Mouse (Mus musculus): Measurements from ENCODE around the gene Hdac4. TPM values are rescaled to one million over a fixed set of nuclear protein-coding genes. Genes with fewer than 3 reads are reported as not detected.

The Hdac4 gene
- total RNA-seq, 1 experiment from 2014 or later: 13.9 TPM

DNA sequence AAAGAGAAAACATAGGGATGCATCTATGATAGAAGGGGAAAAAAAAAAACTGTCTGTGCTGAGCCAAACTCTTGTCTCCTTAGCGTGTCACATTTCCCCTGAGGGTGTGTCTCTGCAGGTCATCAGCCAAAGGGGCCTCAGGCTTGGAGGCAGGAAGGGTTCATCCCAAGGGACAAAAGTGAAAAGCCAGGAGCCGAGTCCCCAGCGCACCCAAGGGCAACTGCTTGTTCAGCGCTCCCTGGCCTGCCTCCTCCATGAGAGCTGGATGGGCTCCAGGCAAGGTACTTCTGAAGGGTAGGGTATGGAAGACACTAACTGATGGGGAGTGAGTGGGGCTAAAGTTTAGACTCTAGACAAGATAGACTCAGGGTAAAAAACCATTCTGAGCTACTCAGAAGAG, 273.8 kb downstream of the Hdac4 start:
- ATAC-seq (replicated peaks; ENCODE audit: insufficient number of reproducible peaks, low FRiP score, low TSS enrichment, poor library complexity, severe bottlenecking): no peak

GRCm38 (mm10) chr1:91921279-91921678, 274.2 kb downstream of the Hdac4 start:
- ATAC-seq (replicated peaks; ENCODE audit: insufficient number of reproducible peaks, low FRiP score, low TSS enrichment, poor library complexity, severe bottlenecking): no peak

DNA sequence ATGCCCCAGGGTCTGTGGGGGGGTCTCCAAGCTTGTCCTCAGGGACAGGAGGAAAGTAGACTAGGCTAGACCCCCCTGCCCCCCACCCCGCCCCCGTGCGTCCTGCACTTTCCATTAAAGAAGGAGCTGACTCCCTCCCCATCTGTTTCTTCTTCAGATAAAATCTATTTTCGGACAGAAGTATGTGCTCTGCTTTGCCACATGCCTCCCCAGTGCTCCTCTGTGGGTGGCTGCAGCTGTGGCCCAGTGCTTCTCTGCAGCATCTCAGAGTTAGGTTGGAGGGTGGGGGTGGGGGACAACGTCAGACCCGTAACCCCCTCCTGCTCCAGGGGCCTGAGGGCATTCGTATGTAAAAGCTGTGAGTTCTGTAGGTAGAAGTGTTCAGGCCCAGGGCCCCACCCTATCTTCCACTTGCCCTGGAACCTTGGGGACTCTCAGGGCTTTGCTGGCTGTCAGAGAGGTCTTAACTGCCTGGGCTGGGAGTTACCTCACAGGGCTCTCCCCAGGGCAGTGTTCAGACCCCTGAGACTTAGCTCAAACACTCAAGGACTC, 275.4 kb downstream of the Hdac4 start:
- ATAC-seq (replicated peaks; ENCODE audit: insufficient number of reproducible peaks, low FRiP score, low TSS enrichment, poor library complexity, severe bottlenecking): no peak

GRCm38 (mm10) chr1:91918257-91918800, 277.2 kb downstream of the Hdac4 start:
- ATAC-seq (replicated peaks; ENCODE audit: insufficient number of reproducible peaks, low FRiP score, low TSS enrichment, poor library complexity, severe bottlenecking): no peak

DNA sequence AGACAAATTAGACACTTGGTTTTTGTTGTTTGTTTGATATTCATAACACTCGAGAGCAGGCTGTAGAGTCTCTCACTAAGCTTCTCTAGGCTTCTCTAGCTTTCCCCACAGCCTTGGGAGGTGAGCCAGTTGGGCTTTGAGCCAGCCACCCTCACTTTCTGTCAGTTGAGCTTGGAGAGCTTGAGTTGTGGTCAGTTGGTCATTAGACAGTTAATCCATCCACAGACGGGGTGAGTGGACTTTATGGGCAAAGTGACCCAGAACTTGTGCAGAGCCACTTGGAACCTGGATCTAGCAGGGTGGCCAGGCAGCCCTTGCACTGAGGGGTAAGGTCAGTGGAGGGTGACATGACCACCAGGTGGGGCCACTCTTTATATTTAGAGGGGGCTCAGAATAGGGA, 277.9 kb downstream of the Hdac4 start:
- ATAC-seq (replicated peaks; ENCODE audit: insufficient number of reproducible peaks, low FRiP score, low TSS enrichment, poor library complexity, severe bottlenecking): no peak

- no peak for ATAC-seq (replicated peaks; ENCODE audit: insufficient number of reproducible peaks, low FRiP score, low TSS enrichment, poor library complexity, severe bottlenecking)
Observed at GRCm38 (mm10) chr1:91915961-91916360, 279.5 kb downstream of the Hdac4 start.

GRCm38 (mm10) chr1:91914648-91915047, 280.9 kb downstream of the Hdac4 start:
- ATAC-seq (replicated peaks; ENCODE audit: insufficient number of reproducible peaks, low FRiP score, low TSS enrichment, poor library complexity, severe bottlenecking): no peak

- ATAC-seq (replicated peaks; ENCODE audit: insufficient number of reproducible peaks, low FRiP score, low TSS enrichment, poor library complexity, severe bottlenecking): no peak
Observed at GRCm38 (mm10) chr1:91913850-91914249, 281.6 kb downstream of the Hdac4 start.

DNA sequence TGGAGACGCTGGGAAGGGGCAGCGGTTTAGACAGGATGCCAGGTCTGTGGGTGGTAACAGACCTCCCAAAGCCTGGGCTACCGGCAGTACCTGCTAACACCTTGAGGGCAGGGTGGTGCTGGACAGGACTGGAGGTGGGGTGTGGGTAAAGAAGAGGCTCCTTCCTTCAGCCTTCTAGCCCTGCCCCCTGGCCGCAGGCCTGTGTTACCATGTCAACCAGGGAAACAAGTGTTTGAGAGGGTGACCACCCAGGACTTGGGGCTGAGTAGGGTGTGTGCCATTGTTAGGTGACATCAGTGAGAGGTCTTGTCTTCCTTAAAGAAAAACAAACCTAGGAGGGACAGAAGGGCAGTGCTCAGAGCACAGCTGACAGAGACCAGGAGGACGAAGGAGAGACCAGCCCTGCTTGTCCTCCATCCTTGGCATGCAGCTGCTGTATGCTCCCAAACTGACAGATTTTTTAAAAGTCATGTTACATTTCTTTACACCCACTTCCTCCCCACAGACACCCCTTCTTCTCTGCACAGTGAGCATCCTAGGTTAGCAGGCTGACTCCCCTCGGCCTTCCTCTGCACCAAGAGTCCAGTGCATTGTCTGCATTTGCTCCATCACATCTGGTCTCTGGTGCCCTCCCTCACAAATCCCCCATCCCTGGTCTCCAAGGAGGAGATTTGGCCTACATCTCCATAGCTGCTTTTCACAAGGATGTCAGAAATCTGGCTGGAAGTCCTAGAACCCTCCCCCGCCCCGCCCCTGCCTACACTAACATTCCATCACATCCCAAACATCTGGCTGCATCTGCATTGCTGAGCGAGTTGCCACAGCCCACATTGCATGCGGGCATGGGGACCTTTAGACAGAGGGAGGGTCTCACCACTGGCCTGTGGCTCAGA, 283.0 kb downstream of the Hdac4 start:
- ATAC-seq (replicated peaks; ENCODE audit: insufficient number of reproducible peaks, low FRiP score, low TSS enrichment, poor library complexity, severe bottlenecking): no peak

DNA sequence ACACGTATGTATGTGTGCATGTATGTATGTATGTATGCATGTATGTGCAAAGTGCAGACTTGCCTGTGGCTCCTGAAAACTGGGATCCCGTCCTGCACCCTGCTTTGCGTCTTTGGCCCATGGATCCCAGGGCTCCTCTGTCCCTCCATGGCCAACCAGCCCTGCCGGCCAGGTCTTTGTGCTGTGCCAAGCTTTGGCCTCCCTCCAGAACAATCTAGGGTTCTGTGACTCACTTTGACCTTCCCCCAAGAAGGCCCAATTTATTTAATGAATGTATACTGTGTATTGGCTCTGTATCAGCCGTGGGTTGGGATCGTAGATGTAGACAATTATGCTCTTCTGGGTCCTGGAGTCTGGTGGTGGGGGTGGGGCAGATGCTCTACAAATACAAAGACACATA, 290.2 kb downstream of the Hdac4 start:
- ATAC-seq (replicated peaks; ENCODE audit: insufficient number of reproducible peaks, low FRiP score, low TSS enrichment, poor library complexity, severe bottlenecking): no peak

GRCm38 (mm10) chr1:91903241-91903981, 292.1 kb downstream of the Hdac4 start:
- no peak for ATAC-seq (replicated peaks; ENCODE audit: insufficient number of reproducible peaks, low FRiP score, low TSS enrichment, poor library complexity, severe bottlenecking)

DNA sequence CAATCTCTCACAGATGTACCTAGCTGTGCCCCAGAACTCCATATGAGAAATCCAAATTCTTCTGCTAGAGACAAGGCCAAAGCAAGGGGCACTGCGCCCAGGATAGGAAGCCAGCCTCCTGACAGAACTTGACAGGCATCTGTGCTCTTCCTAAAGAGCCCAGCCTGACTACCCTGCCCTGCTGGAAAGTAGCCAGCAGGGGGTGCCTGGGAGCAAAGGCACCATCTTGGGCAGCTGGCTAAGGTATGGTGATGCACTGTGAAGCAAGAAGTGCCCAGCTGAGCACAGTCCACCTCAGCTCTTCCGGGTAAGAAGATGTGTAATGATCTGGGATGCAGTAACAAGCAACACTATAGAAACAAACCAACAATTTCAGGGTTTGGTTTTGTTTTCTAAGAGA, 298.4 kb downstream of the Hdac4 start:
- ATAC-seq (replicated peaks; ENCODE audit: insufficient number of reproducible peaks, low FRiP score, low TSS enrichment, poor library complexity, severe bottlenecking): no peak

DNA sequence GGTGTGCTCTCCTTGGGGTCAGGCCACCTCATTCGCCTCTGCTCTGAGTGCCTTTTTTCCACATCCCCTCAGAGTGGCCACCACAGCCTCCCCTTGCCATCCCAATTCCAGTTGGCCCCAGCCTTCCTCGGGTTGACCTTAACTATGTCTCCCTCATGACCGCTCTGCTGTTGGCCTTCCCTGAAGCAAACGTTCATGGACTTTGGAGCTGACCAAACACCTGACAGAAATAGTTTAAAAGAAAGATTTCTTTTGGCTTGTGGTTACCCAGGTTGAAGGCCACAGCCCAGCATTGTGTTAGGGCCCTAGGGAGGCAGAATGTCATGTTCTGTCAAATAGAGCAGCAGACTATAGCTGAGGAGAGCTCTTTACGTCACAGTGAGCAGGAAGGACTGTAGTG, 301.2 kb downstream of the Hdac4 start:
- no peak for ATAC-seq (replicated peaks; ENCODE audit: insufficient number of reproducible peaks, low FRiP score, low TSS enrichment, poor library complexity, severe bottlenecking)

DNA sequence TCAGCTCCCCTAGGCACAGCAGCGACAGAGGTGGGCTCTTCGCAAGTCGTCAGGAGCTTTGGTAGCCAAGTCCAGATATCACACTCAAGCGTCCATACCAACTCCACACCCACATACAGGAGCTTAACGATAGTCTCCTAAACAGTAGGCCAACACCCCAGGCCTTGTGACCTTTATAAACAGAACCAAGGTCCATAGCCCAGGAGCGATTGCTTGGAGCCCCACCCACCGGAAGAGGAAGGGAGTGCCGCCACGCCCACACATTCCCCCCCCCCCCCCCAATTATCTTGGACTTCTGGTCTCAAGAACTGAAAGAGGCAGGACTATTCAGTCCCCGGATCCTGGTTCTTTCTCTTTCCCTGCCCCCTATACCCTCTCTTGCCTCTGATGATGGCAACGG, 301.9 kb downstream of the Hdac4 start:
- ATAC-seq (replicated peaks; ENCODE audit: insufficient number of reproducible peaks, low FRiP score, low TSS enrichment, poor library complexity, severe bottlenecking): no peak

- ATAC-seq (replicated peaks; ENCODE audit: insufficient number of reproducible peaks, low FRiP score, low TSS enrichment, poor library complexity, severe bottlenecking): no peak
Observed at GRCm38 (mm10) chr1:91883115-91883514, 312.4 kb downstream of the Hdac4 start.

DNA sequence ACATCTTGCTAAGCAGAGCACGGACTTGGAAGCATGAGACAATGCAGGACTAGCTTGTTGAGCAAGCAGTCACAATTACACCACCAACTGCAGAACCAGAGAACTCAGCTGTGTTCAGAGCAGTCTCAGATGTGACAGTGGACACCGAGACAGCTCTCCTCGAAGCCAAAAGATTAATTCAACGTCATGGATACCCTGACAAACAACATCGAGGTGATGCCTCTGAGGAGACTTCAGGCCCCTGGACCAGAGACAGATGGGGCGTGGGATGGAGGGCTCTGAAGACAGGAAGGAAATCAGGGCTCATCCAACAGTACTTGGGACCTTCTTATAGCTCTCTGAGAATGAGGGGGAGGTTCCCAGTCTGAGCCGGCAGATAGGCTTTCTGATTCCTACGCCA, 314.6 kb downstream of the Hdac4 start:
- ATAC-seq (replicated peaks; ENCODE audit: insufficient number of reproducible peaks, low FRiP score, low TSS enrichment, poor library complexity, severe bottlenecking): no peak

GRCm38 (mm10) chr1:91880156-91880555, 315.3 kb downstream of the Hdac4 start:
- ATAC-seq (replicated peaks; ENCODE audit: insufficient number of reproducible peaks, low FRiP score, low TSS enrichment, poor library complexity, severe bottlenecking): no peak
